Mouse (Mus musculus): ENCODE measurements around the gene Tlk1.
A peak's percentile ranks its signal among the peaks of the same experiment; 100 is the strongest.

The Tlk1 gene

GRCm38 (mm10) chr2:70789331-70789730 is 36.2 kb downstream of the Tlk1 start:
- DNase-seq = no peak

- no peak for DNase-seq
Measured at GRCm38 (mm10) chr2:70784447-70784846, 41.1 kb downstream of the Tlk1 start.

- DNase-seq = no peak
Measured at GRCm38 (mm10) chr2:70783504-70783903, 42.0 kb downstream of the Tlk1 start.

- peak; percentile 26 to 35 for DNase-seq
Measured at GRCm38 (mm10) chr2:70779634-70780033, 45.9 kb downstream of the Tlk1 start.

GRCm38 (mm10) chr2:70776744-70777143 is 48.8 kb downstream of the Tlk1 start:
- no peak for DNase-seq

- no peak for DNase-seq
Measured at GRCm38 (mm10) chr2:70764734-70765133, 60.8 kb downstream of the Tlk1 start.

- no peak for DNase-seq
Measured at GRCm38 (mm10) chr2:70762741-70763140, 62.8 kb downstream of the Tlk1 start.

GRCm38 (mm10) chr2:70752149-70752548 is 73.4 kb downstream of the Tlk1 start:
- peak; percentile 14 to 23 for DNase-seq

GRCm38 (mm10) chr2:70751655-70752054 is 73.9 kb downstream of the Tlk1 start:
- no peak for DNase-seq

GRCm38 (mm10) chr2:70742588-70742987 is 82.9 kb downstream of the Tlk1 start:
- DNase-seq = no peak

- no peak for DNase-seq
Measured at GRCm38 (mm10) chr2:70741901-70742300, 83.6 kb downstream of the Tlk1 start.

GRCm38 (mm10) chr2:70736008-70736407 is 89.5 kb downstream of the Tlk1 start:
- no peak for DNase-seq

GRCm38 (mm10) chr2:70735534-70735933 is 90.0 kb downstream of the Tlk1 start:
- DNase-seq = no peak

GRCm38 (mm10) chr2:70727089-70727488 is 98.4 kb downstream of the Tlk1 start:
- DNase-seq = no peak

- no peak for DNase-seq
Measured at GRCm38 (mm10) chr2:70723610-70724243, 101.8 kb downstream of the Tlk1 start.

GRCm38 (mm10) chr2:70710878-70711277 is 114.7 kb downstream of the Tlk1 start:
- DNase-seq = no peak

- no peak for DNase-seq
Measured at GRCm38 (mm10) chr2:70710236-70710635, 115.3 kb downstream of the Tlk1 start.

- no peak for DNase-seq
Measured at GRCm38 (mm10) chr2:70708986-70709730, 116.4 kb downstream of the Tlk1 start.

GRCm38 (mm10) chr2:70702403-70702802 is 123.1 kb downstream of the Tlk1 start:
- DNase-seq = no peak

GRCm38 (mm10) chr2:70701571-70701970 is 124.0 kb downstream of the Tlk1 start:
- no peak for DNase-seq

- no peak for DNase-seq
Measured at GRCm38 (mm10) chr2:70700851-70701250, 124.7 kb downstream of the Tlk1 start.

GRCm38 (mm10) chr2:70695712-70696111 is 129.8 kb downstream of the Tlk1 start:
- DNase-seq = no peak

GRCm38 (mm10) chr2:70690195-70690594 is 135.3 kb downstream of the Tlk1 start:
- DNase-seq = no peak

- no peak for DNase-seq
Measured at GRCm38 (mm10) chr2:70688454-70689078, 137.0 kb downstream of the Tlk1 start.
